Mouse (Mus musculus) liver, embryonic 14.5 days (tissue): Measurements from ENCODE around the gene Ctnnal1.

Source experiments
- CTCF ChIP-seq: IDR thresholded peaks from 2 replicates; pipeline ENCODE4 v1.5.1; 2016; ENCODE audit warnings: antibody characterized with exemption, low read depth, control low read depth
- EP300 ChIP-seq: IDR thresholded peaks from 2 replicates; pipeline ENCODE4 v1.6.1; 2016; ENCODE audit warnings: antibody characterized with exemption, low read depth

DNA sequence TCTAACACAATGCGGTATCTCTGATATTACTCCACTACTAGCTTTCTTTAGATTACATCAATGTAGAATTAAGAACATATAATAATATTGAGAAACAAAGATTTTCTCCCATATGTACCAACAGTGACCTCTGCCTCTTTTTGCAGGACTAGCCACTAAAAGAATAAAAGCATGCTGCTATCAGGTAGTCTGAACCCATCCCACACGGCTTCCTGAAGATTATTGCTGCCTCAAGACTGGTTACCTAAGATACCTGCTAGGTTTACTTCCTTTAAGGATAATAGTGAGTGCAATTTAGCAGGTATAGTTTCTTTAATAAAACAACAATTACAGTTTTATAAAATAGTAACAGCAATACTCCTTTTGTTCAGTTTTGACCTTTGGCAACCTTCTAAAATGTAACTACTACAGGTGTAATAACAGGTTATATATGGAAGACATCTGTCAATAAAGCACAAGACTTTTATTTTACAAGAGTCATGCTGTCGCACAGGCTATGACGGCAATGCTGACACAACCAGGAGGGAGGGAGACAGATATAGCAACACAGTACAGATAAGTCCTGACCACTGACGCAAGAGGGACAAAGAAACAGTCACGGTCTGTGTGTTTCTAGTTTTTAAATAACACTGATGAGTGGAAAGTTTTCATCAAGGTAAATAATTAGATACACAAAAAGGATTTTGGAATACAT, 21.4 kb upstream of the Ctnnal1 start:
- TF ChIP-seq EP300 (no peak), CTCF (no peak)
